Comparison of ENCODE assay signal across 21 mouse cellular contexts in genomic region chr16:66602211-66602610, GRCm38 (mm10).
DNase-seq lines count a peak whose midpoint lies in the region; ATAC-seq and TF ChIP-seq lines count a peak whose summit lies in the region.
"Had no signal": no experiment of that assay in that cellular context is flagged by ENCODE, and none has a peak within 500 bp of the region (broad histone marks: within the 10 kb centered on the region; RNA-seq: fewer than 3 reads in every experiment).

No protein-coding gene starts in this region.

- peak; percentile 16; the same call in 1 of the 2 replicates for TF ChIP-seq CTCF in brain, embryonic 14.5 days (IDR thresholded peaks at IDR 0.05; ENCODE audit: borderline replicate concordance, extremely low read depth, insufficient read depth, insufficient read length)

- H3K9ac ChIP-seq in forebrain, embryonic 11.5 days (ENCODE audit: low read length) = no peak overlapping the region
- H3K9ac ChIP-seq in forebrain, embryonic 13.5 days = no peak overlapping the region
- no peak overlapping the region for H3K9ac ChIP-seq in kidney, embryonic 14.5 days (ENCODE audit: low read depth, low read length)
- no peak overlapping the region for H3K9ac ChIP-seq in heart, embryonic 12.5 days
- H3K9ac ChIP-seq: heart, embryonic 15.5 days; hindbrain, embryonic 15.5 days; limb, embryonic 12.5 days; liver, embryonic 13.5 days had no signal

- H3K4me2 ChIP-seq in forebrain, embryonic 11.5 days (ENCODE audit: low read depth, low read length, severe bottlenecking) = no peak overlapping the region
- H3K4me2 ChIP-seq in forebrain, embryonic 13.5 days = no peak overlapping the region
- no peak overlapping the region for H3K4me2 ChIP-seq in kidney, embryonic 14.5 days (replicated peaks; ENCODE audit: low read depth, low read length)
- H3K4me2 ChIP-seq in heart, embryonic 12.5 days = no peak overlapping the region
- H3K4me2 ChIP-seq: heart, embryonic 15.5 days; hindbrain, embryonic 15.5 days; limb, embryonic 12.5 days; liver, embryonic 13.5 days had no signal

- no peak for DNase-seq in forebrain, embryonic 11.5 days (ENCODE audit: low spot score)
- DNase-seq in kidney, postnatal 25 days = no peak
- peak; percentile 15 for DNase-seq in 3T3-L1 (ENCODE audit: low read depth, low spot score)
- no peak for DNase-seq in brain, embryonic 14.5 days (ENCODE audit: low read depth)
- no peak for DNase-seq in testis, postnatal 10 days (ENCODE audit: low spot score)
- DNase-seq: cerebellum, postnatal 14 days; gastrocnemius, postnatal 10 days; heart, adult 18-20 months; kidney, postnatal 14 days; layer of hippocampus, adult 9-11 months; liver, embryonic 13.5 days; right cerebral cortex, postnatal 14 days; thymus, postnatal 14 days had no signal

- 42% methylated on average over 2 of the region's 2 CpGs for WGBS in forebrain, embryonic 11.5 days
- 43% methylated on average over 2 of the region's 2 CpGs for WGBS in forebrain, embryonic 13.5 days
- 71% methylated on average over 2 of the region's 2 CpGs for WGBS in kidney, embryonic 14.5 days
- WGBS in heart, embryonic 12.5 days = 22% methylated on average over 2 of the region's 2 CpGs

- no peak for TF ChIP-seq POLR2A in brain, embryonic 14.5 days (IDR thresholded peaks at IDR 0.05; ENCODE audit: borderline replicate concordance, extremely low read depth, insufficient read depth, insufficient read length, poor library complexity, severe bottlenecking)

- no peak overlapping the region for H3K27ac ChIP-seq in forebrain, embryonic 11.5 days (ENCODE audit: low read depth, low read length)
- no peak overlapping the region for H3K27ac ChIP-seq in forebrain, embryonic 13.5 days
- H3K27ac ChIP-seq in kidney, embryonic 14.5 days (ENCODE audit: low read depth, low read length) = no peak overlapping the region
- H3K27ac ChIP-seq in heart, embryonic 12.5 days (ENCODE audit: poor library complexity, severe bottlenecking) = no peak overlapping the region
- H3K27ac ChIP-seq: heart, embryonic 15.5 days; hindbrain, embryonic 15.5 days; limb, embryonic 12.5 days; liver, embryonic 13.5 days had no signal

- no peak overlapping the region for H3K4me3 ChIP-seq in forebrain, embryonic 11.5 days (ENCODE audit: low read depth, low read length)
- no peak overlapping the region for H3K4me3 ChIP-seq in forebrain, embryonic 13.5 days
- no peak overlapping the region for H3K4me3 ChIP-seq in kidney, embryonic 14.5 days (ENCODE audit: low read length)
- no peak overlapping the region for H3K4me3 ChIP-seq in heart, embryonic 12.5 days
- H3K4me3 ChIP-seq: erythroblast, embryonic 14.5 days; heart, embryonic 15.5 days; hindbrain, embryonic 15.5 days; limb, embryonic 12.5 days; liver, embryonic 13.5 days had no signal

- H3K9me3 ChIP-seq in forebrain, embryonic 11.5 days (ENCODE audit: control insufficient read depth, low read length) = no peaks in the 10 kb centered on the region
- no peaks in the 10 kb centered on the region for H3K9me3 ChIP-seq in forebrain, embryonic 13.5 days (replicated peaks)
- H3K9me3 ChIP-seq in kidney, embryonic 14.5 days (ENCODE audit: control insufficient read depth, low read length) = no peaks in the 10 kb centered on the region
- H3K9me3 ChIP-seq in heart, embryonic 12.5 days (replicated peaks) = no peaks in the 10 kb centered on the region
- H3K9me3 ChIP-seq: heart, embryonic 15.5 days; hindbrain, embryonic 15.5 days; limb, embryonic 12.5 days; liver, embryonic 13.5 days had no signal

- no peaks in the 10 kb centered on the region for H3K36me3 ChIP-seq in forebrain, embryonic 11.5 days (ENCODE audit: control insufficient read depth, insufficient read depth, low read length)
- no peaks in the 10 kb centered on the region for H3K36me3 ChIP-seq in forebrain, embryonic 13.5 days (ENCODE audit: poor library complexity, severe bottlenecking)
- H3K36me3 ChIP-seq in kidney, embryonic 14.5 days (ENCODE audit: control insufficient read depth, insufficient read depth, low read length) = no peaks in the 10 kb centered on the region
- H3K36me3 ChIP-seq in heart, embryonic 12.5 days = no peaks in the 10 kb centered on the region
- H3K36me3 ChIP-seq: heart, embryonic 15.5 days; hindbrain, embryonic 15.5 days; limb, embryonic 12.5 days; liver, embryonic 13.5 days had no signal

- ATAC-seq in forebrain, embryonic 11.5 days (replicated peaks; ENCODE audit: low FRiP score) = peak; percentile 63; the same call in 1 of the 2 replicates
- ATAC-seq in forebrain, embryonic 13.5 days = no peak
- ATAC-seq in kidney, embryonic 14.5 days (ENCODE audit: low FRiP score, low TSS enrichment) = peak; percentile 85; the same call in 1 of the 2 replicates
- no peak; the same call in 1 of the 2 replicates for ATAC-seq in heart, embryonic 12.5 days (ENCODE audit: insufficient number of reproducible peaks, low FRiP score)

- H3K4me1 ChIP-seq in forebrain, embryonic 11.5 days (replicated peaks; ENCODE audit: control insufficient read depth, insufficient read depth, low read length) = no peaks in the 10 kb centered on the region
- no peaks in the 10 kb centered on the region for H3K4me1 ChIP-seq in forebrain, embryonic 13.5 days
- no peaks in the 10 kb centered on the region for H3K4me1 ChIP-seq in kidney, embryonic 14.5 days (ENCODE audit: control insufficient read depth, insufficient read depth, low read length)
- H3K4me1 ChIP-seq in heart, embryonic 12.5 days (replicated peaks) = no peaks in the 10 kb centered on the region
- H3K4me1 ChIP-seq: heart, embryonic 15.5 days; hindbrain, embryonic 15.5 days; limb, embryonic 12.5 days; liver, embryonic 13.5 days had no signal

- no peaks in the 10 kb centered on the region for H3K27me3 ChIP-seq in forebrain, embryonic 11.5 days (ENCODE audit: control insufficient read depth, insufficient read depth, low read length)
- H3K27me3 ChIP-seq in forebrain, embryonic 13.5 days = no peaks in the 10 kb centered on the region
- H3K27me3 ChIP-seq in kidney, embryonic 14.5 days (ENCODE audit: control insufficient read depth, insufficient read depth, low read length) = no peaks in the 10 kb centered on the region
- no peaks in the 10 kb centered on the region for H3K27me3 ChIP-seq in heart, embryonic 12.5 days (replicated peaks)
- H3K27me3 ChIP-seq: CH12.LX; heart, embryonic 15.5 days; hindbrain, embryonic 15.5 days; limb, embryonic 12.5 days; liver, embryonic 13.5 days had no signal

Comparison
In these comparisons a context has a peak if more than half of its experiments do, and no peak if none do; other contexts are left out.
1. ATAC-seq: peak in forebrain, embryonic 11.5 days (single experiment) and kidney, embryonic 14.5 days (single experiment); none in forebrain, embryonic 13.5 days (single experiment) and heart, embryonic 12.5 days (single experiment).